Mouse (Mus musculus): ENCODE measurements around the gene Mta2. TPM values are rescaled to one million over a fixed set of nuclear protein-coding genes. Genes with fewer than 3 reads are reported as not detected.
A peak's percentile ranks its signal among the peaks of the same experiment; 100 is the strongest.

Mta2 gene
- total RNA-seq, 2 experiments from 2014 or later: 88.0 to 88.6 TPM

- peak; percentile 96 for DNase-seq
These were observed 12.2 kb upstream of the Mta2 start, which contains the start of the genes Rom1 and Eml3 for GRCm38 (mm10) chr19:8929224-8930088. Gene Rom1, minus strand, starts transcription at chr19:8929356. Gene Eml3, plus strand, starts transcription at chr19:8929552.

GRCm38 (mm10) chr19:8930117-8930516 is 11.6 kb upstream of the Mta2 start:
- DNase-seq: no peak

- no peak for DNase-seq
These were observed 10.9 kb upstream of the Mta2 start for GRCm38 (mm10) chr19:8930771-8931170.

DNA sequence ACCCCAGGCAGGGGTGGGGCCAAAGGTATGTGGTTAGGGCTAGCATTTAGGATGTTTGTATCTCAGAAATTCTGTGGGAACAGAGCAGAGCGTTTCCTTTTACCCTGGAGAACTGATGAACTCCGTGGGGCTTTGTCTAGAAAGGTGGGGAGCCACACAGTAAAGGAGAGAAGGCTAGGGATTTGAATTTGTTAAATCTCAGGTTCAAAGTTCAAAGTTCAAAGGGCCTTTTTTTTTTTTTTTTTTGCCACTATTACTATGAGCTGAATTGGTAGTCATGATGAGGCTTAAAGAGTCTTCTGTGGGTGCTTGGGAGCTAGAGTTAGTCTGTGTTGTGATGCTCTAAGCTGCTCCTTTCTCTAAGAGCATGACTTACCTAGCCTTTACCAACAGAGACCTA is 4.9 kb upstream of the Mta2 start:
- no peak for DNase-seq

DNA sequence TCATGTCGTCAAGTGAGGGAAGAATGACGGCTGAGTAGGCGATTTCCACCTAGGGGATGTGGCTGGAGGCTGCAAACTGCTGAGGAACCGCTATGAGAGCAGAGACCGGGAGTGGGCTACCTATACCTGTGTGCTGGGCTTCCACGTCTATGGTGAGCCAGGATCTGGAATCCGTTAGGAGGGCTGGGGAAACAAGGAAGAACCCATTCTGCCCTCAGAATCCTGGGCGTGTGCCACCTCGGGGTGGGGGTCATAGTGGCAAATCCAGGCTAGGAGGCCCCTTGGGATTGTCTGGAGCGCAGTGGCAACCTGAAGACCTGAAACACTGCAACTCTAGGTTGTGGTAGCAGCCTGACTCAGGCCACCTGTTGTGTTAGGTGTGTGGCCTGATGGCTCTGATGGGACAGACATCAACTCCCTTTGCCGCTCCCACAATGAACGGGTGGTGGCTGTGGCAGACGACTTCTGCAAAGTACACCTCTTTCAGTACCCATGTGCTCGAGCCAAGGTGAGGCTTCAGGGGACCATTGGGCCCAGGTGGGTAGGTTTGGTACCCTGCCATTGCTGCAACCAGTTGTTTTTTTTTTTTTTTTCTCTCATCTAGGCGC is 1.0 kb upstream of the Mta2 start:
- DNase-seq: no peak

DNA sequence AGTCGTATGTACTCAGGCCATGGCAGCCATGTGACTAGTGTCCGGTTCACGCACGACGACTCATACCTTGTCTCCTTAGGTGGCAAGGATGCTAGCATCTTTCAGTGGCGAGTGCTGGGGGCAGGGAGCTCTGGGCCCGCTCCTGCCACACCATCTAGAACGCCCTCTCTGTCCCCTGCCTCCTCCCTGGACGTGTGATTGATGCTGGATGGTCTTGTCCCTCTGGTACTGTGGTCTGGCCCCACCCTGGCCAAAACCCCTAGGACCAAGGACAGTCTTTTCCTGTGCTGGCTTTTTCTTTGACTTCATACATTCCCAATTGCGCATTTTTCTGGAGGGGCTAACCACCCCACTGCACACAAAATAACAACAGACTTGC is 550 bp upstream of the Mta2 start:
- no peak for DNase-seq

GRCm38 (mm10) chr19:8942276-8942964 is 745 bp downstream of the Mta2 start:
- DNase-seq: peak; percentile 59 to 77

DNA sequence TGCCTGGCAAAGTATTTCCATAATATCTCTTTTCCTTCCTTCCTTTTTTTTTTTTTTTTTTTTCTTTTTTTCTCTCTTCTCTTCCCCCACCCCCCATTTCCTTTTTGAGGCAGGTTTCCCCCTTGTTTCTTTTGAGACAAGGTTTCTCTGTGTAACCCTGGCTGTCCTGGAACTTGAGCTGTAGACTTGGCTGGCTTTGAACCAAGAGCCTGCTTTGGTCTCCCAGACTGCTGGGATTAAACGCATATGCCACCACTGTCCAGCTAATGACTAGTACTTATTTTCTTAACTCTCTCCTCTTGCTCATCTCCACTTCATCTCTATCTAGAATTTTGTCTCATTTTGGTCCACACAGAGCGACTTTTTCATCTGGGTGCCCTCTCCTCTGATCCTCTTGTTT is 1.4 kb downstream of the Mta2 start:
- DNase-seq: no peak

GRCm38 (mm10) chr19:8944062-8944461 is 2.4 kb downstream of the Mta2 start:
- no peak for DNase-seq

DNA sequence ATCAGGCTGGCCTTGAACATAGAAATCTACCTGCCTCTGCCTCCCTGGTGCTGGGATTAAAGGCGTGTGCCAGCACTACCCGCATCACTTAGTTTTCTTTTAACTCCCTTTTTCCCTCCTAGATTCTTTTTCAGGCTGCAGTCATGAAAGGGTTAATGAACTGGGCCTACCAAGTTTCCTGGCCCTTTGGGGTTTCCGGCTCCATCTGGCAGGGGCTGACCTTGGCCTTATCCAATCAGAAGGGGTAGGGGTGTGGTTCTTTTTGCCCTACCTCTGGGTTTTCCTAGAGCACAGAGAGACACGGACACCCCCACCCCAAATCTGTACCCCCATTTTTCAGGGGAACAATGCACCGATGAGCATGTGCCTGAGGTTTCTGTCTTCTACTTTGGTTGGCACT is 3.1 kb downstream of the Mta2 start:
- DNase-seq: peak; percentile 81 to 88

GRCm38 (mm10) chr19:8945251-8945650 is 3.6 kb downstream of the Mta2 start:
- DNase-seq: no peak

- DNase-seq: no peak
These were observed 5.3 kb downstream of the Mta2 start for GRCm38 (mm10) chr19:8946929-8947328.

- no peak for DNase-seq
These were observed 8.5 kb downstream of the Mta2 start for GRCm38 (mm10) chr19:8950190-8950589.

- DNase-seq: no peak
These were observed 10.6 kb downstream of the Mta2 start for GRCm38 (mm10) chr19:8952241-8952640.

- peak; percentile 87 to 88 for DNase-seq
These were observed 11.7 kb downstream of the Mta2 start, which contains the start of gene Tut1 for GRCm38 (mm10) chr19:8953135-8954039. Gene Tut1, plus strand, starts transcription at chr19:8953847.

DNA sequence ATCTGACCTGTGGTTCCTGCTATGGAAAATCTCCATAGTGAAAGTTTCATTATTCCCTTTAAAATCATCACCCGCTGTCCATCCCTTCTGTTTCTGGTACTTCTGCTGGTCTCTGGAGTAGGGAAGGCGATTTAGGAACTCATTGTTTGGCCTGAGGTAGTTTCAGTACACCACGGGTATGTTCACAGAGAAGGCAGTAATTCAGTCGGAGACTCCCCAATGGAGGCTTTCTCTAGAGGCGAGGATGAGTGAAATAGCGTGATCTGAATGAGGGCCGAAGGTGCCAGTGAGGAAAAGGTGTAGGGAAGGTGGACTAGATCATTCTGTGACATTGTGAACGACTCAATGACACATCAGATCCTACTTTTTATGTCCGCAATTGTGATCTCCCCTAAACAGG is 12.5 kb downstream of the Mta2 start:
- DNase-seq: no peak

- no peak for DNase-seq
These were observed 20.6 kb downstream of the Mta2 start for GRCm38 (mm10) chr19:8962256-8962655.

- DNase-seq: no peak
These were observed 23.4 kb downstream of the Mta2 start for GRCm38 (mm10) chr19:8965075-8965474.

- no peak for DNase-seq
These were observed 24.1 kb downstream of the Mta2 start for GRCm38 (mm10) chr19:8965771-8966170.

DNA sequence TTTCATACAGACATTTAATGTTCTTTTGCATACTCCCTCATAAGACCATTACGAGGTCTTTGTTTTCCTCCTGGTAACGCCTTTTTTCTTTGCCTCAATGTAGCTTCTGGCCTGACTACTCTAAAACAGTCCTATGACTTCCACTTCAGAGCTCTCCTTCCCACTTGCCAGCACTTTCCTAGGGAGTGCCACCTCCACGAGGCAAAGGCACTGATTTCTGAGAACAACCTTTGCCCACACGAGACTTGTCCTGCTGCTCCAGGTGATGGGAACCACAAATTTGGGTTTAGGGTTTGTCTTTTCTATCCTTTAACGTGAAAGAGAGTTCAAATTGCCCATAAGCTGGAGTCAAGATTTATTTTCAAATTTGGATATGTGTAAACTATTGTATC is 24.5 kb downstream of the Mta2 start:
- no peak for DNase-seq

GRCm38 (mm10) chr19:8966590-8967372 is 25.1 kb downstream of the Mta2 start, which contains the start of gene Eef1g:
Gene Eef1g, plus strand, starts transcription at chr19:8967041.
- DNase-seq: peak; percentile 99

Measured in adrenal gland, postnatal 36 days (tissue).